Mouse (Mus musculus): Measurements from ENCODE around the gene Clcc1.

GRCm38 (mm10) chr3:108698662-108699061 lies 44.9 kb downstream of the Clcc1 start:
- TF ChIP-seq CTCF (IDR thresholded peaks at IDR 0.05; ENCODE audit: low read depth, low read length) (no peak), TAL1 (conservative IDR thresholded peaks at IDR 0.05; ENCODE audit: low read depth, low read length) (no peak), GATA2 (IDR thresholded peaks at IDR 0.05; ENCODE audit: borderline replicate concordance, low read depth, low read length) (no peak), POLR2AphosphoS5 (IDR thresholded peaks at IDR 0.05; ENCODE audit: insufficient replicate concordance, low read depth, low read length) (no peak)
